Mouse (Mus musculus) limb, embryonic 11.5 days (tissue): ENCODE data around the gene Myo1f. TPM values are rescaled to one million over a fixed set of nuclear protein-coding genes. Genes with fewer than 3 reads are reported as not detected.

ENCODE experiments used
- ATAC-seq: fragments of 200-750 bp; cut with Nextera tagmentation; 2 replicates; pipeline ENCODE4 v1.8.0; 2017; ENCODE audit warnings: low read depth; ENCODE audit not compliant: insufficient number of reproducible peaks, low FRiP score, low TSS enrichment
- DNase-seq: peaks from one replicate; pipeline ENCODE4 v3.0.0-alpha.2; 2015; ENCODE audit warnings: low spot score
- H3K27ac ChIP-seq: fragments of 300-500 bp; sonication (generic); replicated peaks from 2 replicates; pipeline ENCODE4 v1.5.1; 2014; ENCODE audit warnings: low read depth, mild to moderate bottlenecking, low read length
- H3K27me3 ChIP-seq: fragments of 300-500 bp; sonication (generic); 2 replicates; pipeline ENCODE4 v1.6.1; 2014; ENCODE audit warnings: mild to moderate bottlenecking, low read length, mixed read lengths; ENCODE audit not compliant: control insufficient read depth, insufficient read depth
- H3K36me3 ChIP-seq: fragments of 300-500 bp; sonication (generic); 2 replicates; pipeline ENCODE4 v1.6.1; 2014; ENCODE audit warnings: mild to moderate bottlenecking, low read length, moderate library complexity, mixed read lengths; ENCODE audit not compliant: control insufficient read depth, insufficient read depth
- H3K4me1 ChIP-seq: fragments of 300-500 bp; sonication (generic); 2 replicates; pipeline ENCODE4 v1.6.1; 2014; ENCODE audit warnings: low read length, mixed read lengths; ENCODE audit not compliant: control insufficient read depth, insufficient read depth
- H3K4me2 ChIP-seq: fragments of 300-500 bp; sonication (generic); 2 replicates; pipeline ENCODE4 v1.6.1; 2014; ENCODE audit warnings: low read depth, mild to moderate bottlenecking, moderate library complexity; ENCODE audit not compliant: severe bottlenecking
- H3K4me3 ChIP-seq: fragments of 300-500 bp; sonication (generic); 2 replicates; pipeline ENCODE4 v1.5.1; 2014; ENCODE audit warnings: low read depth, low read length
- H3K9ac ChIP-seq: fragments of 300-500 bp; sonication (generic); 2 replicates; pipeline ENCODE4 v1.6.1; 2014; ENCODE audit warnings: mild to moderate bottlenecking, low read length
- H3K9me3 ChIP-seq: fragments of 300-500 bp; sonication (generic); 2 replicates; pipeline ENCODE4 v1.6.1; 2016; ENCODE audit warnings: low read length; ENCODE audit not compliant: control insufficient read depth
- WGBS: fragments of 180-500 bp; shearing (Covaris S2); extraction: QIAGEN DNeasy Blood & Tissue Kit; methylation state at CpG from one replicate; pipeline ENCODE4 v1.1.7; 2014; 5-methylcytosine and 5-hydroxymethylcytosine counted together
- polyA plus RNA-seq: library from polyadenylated mRNA; unstranded; fragments of >200 nt; fragmentation: Nextera tagmentation; extraction: Ambion mirVana; gene quantifications from 2 replicates; pipeline ENCODE4 v1.2.1, GENCODE M21; 2014

Myo1f gene
- polyA plus RNA-seq, 1 experiment from 2014 or later, result 1.1 TPM

DNA sequence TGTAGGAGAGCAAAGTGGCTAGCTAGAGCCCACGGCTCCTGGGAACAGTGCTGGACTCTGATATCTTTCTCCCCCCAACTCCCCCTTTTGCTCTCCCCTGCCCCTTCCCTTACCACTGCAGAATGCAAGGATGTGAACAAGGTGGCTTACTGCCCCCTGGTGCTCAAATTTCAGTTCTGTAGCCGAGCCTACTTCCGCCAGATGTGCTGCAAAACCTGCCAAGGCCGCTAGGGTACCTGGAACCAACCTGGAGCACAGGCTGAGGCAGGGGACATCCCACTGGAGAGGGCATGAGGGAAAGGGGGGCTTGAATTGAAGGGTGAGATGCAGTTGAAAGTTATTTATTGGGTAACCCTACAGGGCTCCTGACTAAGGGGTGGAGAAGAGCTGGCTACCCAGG, 2.5 kb upstream of the Myo1f start:
- Histone ChIP-seq H3K9me3 (no peaks in the 10 kb centered on the region), H3K9ac (no peak overlapping the region), H3K27me3 (no peaks in the 10 kb centered on the region), H3K4me2 (no peak overlapping the region), H3K27ac (no peak overlapping the region), H3K4me1 (no peaks in the 10 kb centered on the region), H3K36me3 (peaks cover 8% of the 10 kb centered on the region; the same call in 1 of the 2 replicates), H3K4me3 (no peak overlapping the region)
- no peak for ATAC-seq
- peak; percentile 74 for DNase-seq
- WGBS, result 52% methylated on average over 4 of the region's 4 CpGs

DNA sequence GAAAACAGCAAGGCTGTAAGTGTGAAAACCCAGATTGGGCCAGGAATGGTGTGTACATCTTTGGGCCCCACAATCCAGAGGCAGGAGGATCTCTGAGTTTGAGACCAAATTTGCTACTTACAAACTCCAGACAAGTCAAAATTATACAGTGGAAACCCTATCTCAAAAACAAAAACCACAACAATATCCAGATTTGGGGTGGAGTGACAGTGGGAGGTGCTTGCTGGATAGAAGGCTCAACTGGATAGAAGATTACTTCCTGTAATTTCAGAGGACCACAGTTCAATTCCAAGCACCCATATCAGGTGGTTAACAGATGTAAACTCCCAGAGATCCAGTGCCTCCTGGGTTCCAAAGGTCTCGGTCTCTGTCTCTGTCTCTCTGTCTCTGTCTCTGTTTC, 971 bp upstream of the Myo1f start:
- WGBS, result 90% methylated on average over 1 of the region's 1 CpGs
- no peak overlapping the region for H3K4me2 ChIP-seq
- H3K4me1 ChIP-seq, result no peaks in the 10 kb centered on the region

GRCm38 (mm10) chr17:33557922-33558321, 2.4 kb downstream of the Myo1f start:
- H3K36me3 ChIP-seq, result no peaks in the 10 kb centered on the region; the same call in 1 of the 2 replicates
- no peak for ATAC-seq
- no peak overlapping the region for H3K27ac ChIP-seq
- H3K9ac ChIP-seq, result no peak overlapping the region
- no peaks in the 10 kb centered on the region for H3K4me1 ChIP-seq
- DNase-seq, result no peak
- no peaks in the 10 kb centered on the region for H3K27me3 ChIP-seq
- no peaks in the 10 kb centered on the region for H3K9me3 ChIP-seq
- WGBS, result 83% methylated on average over 4 of the region's 4 CpGs
- no peak overlapping the region for H3K4me3 ChIP-seq
- H3K4me2 ChIP-seq, result no peak overlapping the region

More for the DNA sequence above, 971 bp upstream of the Myo1f start:
- DNase-seq, result no peak
- H3K27ac ChIP-seq, result no peak overlapping the region
- no peak for ATAC-seq
- H3K27me3 ChIP-seq, result no peaks in the 10 kb centered on the region
- no peak overlapping the region for H3K9ac ChIP-seq
- H3K36me3 ChIP-seq, result peaks cover 2% of the 10 kb centered on the region; the same call in 1 of the 2 replicates
- no peak overlapping the region for H3K4me3 ChIP-seq
- H3K9me3 ChIP-seq, result no peaks in the 10 kb centered on the region

DNA sequence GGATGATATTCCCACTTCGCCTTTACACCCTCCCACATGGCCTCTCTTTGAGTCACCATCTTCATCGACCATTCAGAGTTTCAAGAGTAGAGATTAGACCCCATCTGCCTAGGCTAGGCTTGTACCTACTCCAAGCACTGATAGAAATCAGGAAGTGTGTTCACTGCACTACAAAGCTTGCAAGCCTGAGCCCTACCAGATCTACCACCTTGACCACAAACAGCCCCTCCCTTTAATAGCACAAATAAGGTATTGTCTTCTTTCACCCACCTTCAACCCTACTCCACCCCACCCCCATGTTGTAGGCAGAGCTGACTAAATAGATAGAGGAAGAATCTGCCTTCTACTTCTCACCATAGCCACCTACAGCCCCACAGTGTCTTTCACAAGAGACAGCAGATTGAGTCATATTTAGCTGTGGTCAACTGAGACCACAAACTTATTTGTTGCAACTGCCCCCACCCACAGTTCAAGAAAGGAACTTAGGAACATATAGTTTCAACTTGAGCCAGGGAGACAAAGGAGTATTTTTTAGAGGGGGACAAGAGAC, 8.1 kb downstream of the Myo1f start:
- no peak overlapping the region for H3K4me3 ChIP-seq
- H3K27me3 ChIP-seq, result no peaks in the 10 kb centered on the region
- H3K27ac ChIP-seq, result no peak overlapping the region
- DNase-seq (no peak), ATAC-seq (no peak)
- H3K4me1 ChIP-seq, result no peaks in the 10 kb centered on the region
- H3K9me3 ChIP-seq, result no peaks in the 10 kb centered on the region
- H3K4me2 ChIP-seq, result no peak overlapping the region
- H3K9ac ChIP-seq, result no peak overlapping the region
- WGBS, result 76% methylated on average over 2 of the region's 2 CpGs
- H3K36me3 ChIP-seq, result no peaks in the 10 kb centered on the region

- H3K4me1 ChIP-seq, result no peaks in the 10 kb centered on the region
- no peak overlapping the region for H3K9ac ChIP-seq
- no peak overlapping the region for H3K4me2 ChIP-seq
- ATAC-seq, result no peak
- WGBS, result 57% methylated on average over 1 of the region's 1 CpGs
- no peaks in the 10 kb centered on the region for H3K27me3 ChIP-seq
- no peaks in the 10 kb centered on the region for H3K36me3 ChIP-seq
- H3K9me3 ChIP-seq, result no peaks in the 10 kb centered on the region
- H3K4me3 ChIP-seq, result no peak overlapping the region
- no peak overlapping the region for H3K27ac ChIP-seq
- no peak for DNase-seq
Measured at GRCm38 (mm10) chr17:33564599-33564998, 9.1 kb downstream of the Myo1f start.

GRCm38 (mm10) chr17:33566182-33566581, 10.7 kb downstream of the Myo1f start:
- DNase-seq (no peak), ATAC-seq (no peak)
- H3K27ac ChIP-seq, result no peak overlapping the region
- WGBS, result 76% methylated on average over 2 of the region's 2 CpGs
- no peak overlapping the region for H3K4me2 ChIP-seq
- no peaks in the 10 kb centered on the region for H3K36me3 ChIP-seq
- H3K9me3 ChIP-seq, result no peaks in the 10 kb centered on the region
- no peaks in the 10 kb centered on the region for H3K4me1 ChIP-seq
- no peaks in the 10 kb centered on the region for H3K27me3 ChIP-seq
- no peak overlapping the region for H3K9ac ChIP-seq
- H3K4me3 ChIP-seq, result no peak overlapping the region

- H3K36me3 ChIP-seq, result no peaks in the 10 kb centered on the region
- no peak overlapping the region for H3K9ac ChIP-seq
- WGBS, result 89% methylated on average over 4 of the region's 4 CpGs
- no peak overlapping the region for H3K4me3 ChIP-seq
- H3K4me2 ChIP-seq, result no peak overlapping the region
- H3K4me1 ChIP-seq, result no peaks in the 10 kb centered on the region
- no peaks in the 10 kb centered on the region for H3K27me3 ChIP-seq
- no peak overlapping the region for H3K27ac ChIP-seq
- DNase-seq, result no peak
- H3K9me3 ChIP-seq, result no peaks in the 10 kb centered on the region
- ATAC-seq, result no peak
Measured at GRCm38 (mm10) chr17:33584061-33584460, 28.6 kb downstream of the Myo1f start.

DNA sequence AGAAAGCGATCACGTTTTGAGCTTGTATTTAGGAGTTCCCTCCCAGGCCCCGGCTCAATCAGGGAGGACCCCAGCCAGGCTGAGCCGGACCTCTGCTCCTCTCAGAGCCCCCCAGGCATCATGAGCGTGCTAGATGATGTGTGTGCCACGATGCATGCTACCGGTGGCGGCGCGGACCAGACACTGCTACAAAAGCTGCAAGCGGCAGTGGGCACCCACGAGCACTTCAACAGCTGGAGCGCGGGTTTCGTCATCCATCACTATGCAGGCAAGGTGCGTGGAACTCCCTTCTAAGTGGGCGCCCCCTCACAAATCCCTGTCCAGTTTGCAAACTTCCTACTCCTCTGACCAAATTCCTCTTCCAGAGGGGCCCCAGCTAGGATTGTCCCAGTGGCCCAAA, 30.5 kb downstream of the Myo1f start:
- WGBS, result 68% methylated on average over 17 of the region's 17 CpGs
- Histone ChIP-seq H3K9me3 (no peaks in the 10 kb centered on the region), H3K27me3 (no peaks in the 10 kb centered on the region), H3K4me3 (no peak overlapping the region), H3K4me1 (no peaks in the 10 kb centered on the region), H3K36me3 (no peaks in the 10 kb centered on the region), H3K27ac (no peak overlapping the region), H3K9ac (no peak overlapping the region), H3K4me2 (no peak overlapping the region)
- no peak for ATAC-seq
- DNase-seq, result no peak

- Histone ChIP-seq H3K36me3 (no peaks in the 10 kb centered on the region), H3K9me3 (peaks cover 6% of the 10 kb centered on the region; the same call in 1 of the 2 replicates), H3K4me3 (no peak overlapping the region), H3K27me3 (no peaks in the 10 kb centered on the region), H3K9ac (no peak overlapping the region), H3K4me2 (no peak overlapping the region), H3K27ac (no peak overlapping the region), H3K4me1 (no peaks in the 10 kb centered on the region)
- DNase-seq (no peak), ATAC-seq (no peak)
Measured at GRCm38 (mm10) chr17:33597271-33597670, 41.8 kb downstream of the Myo1f start.
